Mouse (Mus musculus) lung, postnatal 4 days (tissue): ENCODE data around the gene Fam219a.

Source experiments
- DNase-seq, 2 experiments: peaks; one replicate each; pipeline ENCODE4 v3.0.0; 2021

The Fam219a gene

DNA sequence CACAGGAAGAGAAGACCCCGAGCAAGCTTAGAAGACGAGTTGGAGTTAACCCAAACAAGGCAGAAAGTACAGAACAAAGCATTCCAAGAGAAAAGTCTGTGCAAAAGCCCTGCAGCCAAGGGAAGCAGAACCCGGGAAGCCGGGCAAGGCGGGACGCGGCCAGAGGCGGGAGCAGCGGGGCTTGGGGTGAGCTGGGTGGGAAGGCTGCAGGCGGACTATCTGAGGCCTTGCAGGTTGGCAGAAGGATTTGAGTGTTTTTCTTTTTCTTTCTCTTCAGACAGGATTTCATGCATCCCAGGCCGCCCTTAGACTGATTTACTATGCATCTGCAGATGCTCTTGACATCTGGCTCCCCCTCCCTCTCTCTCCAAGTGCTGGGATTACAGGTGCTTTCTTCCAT is 16.2 kb downstream of the Fam219a start:
- no peak for DNase-seq

- peak; percentile 66 to 79 for DNase-seq
These were observed 16.8 kb downstream of the Fam219a start for GRCm38 (mm10) chr4:41552529-41552928.

GRCm38 (mm10) chr4:41547086-41547485 is 22.3 kb downstream of the Fam219a start:
- DNase-seq = no peak

- DNase-seq = peak; percentile 44 to 50
These were observed 23.4 kb downstream of the Fam219a start for GRCm38 (mm10) chr4:41545985-41546384.

- DNase-seq = no peak
These were observed 27.2 kb downstream of the Fam219a start for GRCm38 (mm10) chr4:41542136-41542535.

DNA sequence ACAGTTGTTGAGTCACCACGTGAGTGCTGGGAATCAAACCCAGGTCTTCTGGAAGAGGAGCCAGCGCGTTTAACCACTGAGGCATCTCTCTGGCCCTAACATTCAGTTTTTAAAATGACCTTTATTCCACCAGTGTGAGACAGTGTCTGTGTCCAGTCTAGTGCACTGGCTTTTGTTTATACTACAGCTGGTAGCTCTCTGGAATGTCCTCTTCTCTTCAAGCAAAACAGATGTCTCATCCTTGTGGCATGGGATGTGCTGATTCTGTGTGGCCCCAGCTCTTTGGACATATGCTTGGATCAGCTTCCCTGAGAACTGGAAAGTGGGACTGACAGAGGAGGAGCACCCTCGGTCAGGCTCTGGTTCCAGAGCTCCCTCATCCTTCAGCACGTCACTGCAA is 34.5 kb downstream of the Fam219a start:
- DNase-seq = no peak

GRCm38 (mm10) chr4:41532420-41532819 is 36.9 kb downstream of the Fam219a start:
- DNase-seq = peak in 1 of 2 experiments; percentile 38

GRCm38 (mm10) chr4:41527996-41528395 is 41.3 kb downstream of the Fam219a start:
- peak; percentile 46 to 51 for DNase-seq

DNA sequence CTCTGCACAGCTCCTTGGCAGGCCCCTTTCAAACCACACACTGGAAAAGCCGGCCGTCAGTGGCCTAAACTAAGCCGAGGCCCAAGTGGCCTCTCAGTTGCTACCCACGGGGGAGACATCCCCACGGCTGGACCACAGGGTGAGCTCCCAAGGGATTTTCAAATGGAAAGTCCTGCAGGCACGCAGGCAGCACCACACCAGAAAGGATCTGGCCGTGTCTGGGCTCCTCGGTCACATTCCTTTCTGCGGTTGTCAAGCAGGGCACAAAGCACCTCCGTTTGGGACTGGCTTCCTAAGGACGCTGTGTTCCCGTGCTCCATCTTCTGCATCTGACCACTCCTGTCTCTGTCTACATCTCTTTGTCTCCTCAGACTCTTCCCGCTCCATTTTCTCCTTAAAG is 42.3 kb downstream of the Fam219a start:
- no peak for DNase-seq

- no peak for DNase-seq
These were observed 42.8 kb downstream of the Fam219a start for GRCm38 (mm10) chr4:41526553-41526952.

DNA sequence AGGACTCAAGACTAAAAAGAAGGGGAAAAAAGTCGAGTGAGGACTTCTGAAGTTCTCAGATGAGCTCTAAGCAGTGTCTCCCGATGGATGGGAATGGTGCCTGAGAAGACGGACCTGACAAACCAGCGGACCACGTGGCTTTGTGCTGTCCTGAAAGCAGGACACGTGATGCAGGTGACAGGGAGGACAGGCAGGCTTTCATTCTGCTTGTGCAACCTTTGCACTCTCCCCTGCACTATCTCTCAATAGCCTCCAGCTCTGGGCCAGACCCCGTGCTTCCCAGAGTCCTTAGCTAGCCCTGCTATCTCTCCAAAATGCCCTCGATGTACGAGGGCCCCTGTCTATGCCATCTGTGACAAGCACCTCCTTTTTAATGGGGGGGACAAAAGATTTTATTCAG is 44.5 kb downstream of the Fam219a start:
- DNase-seq = no peak

- DNase-seq = no peak
These were observed 45.5 kb downstream of the Fam219a start for GRCm38 (mm10) chr4:41523839-41524238.

DNA sequence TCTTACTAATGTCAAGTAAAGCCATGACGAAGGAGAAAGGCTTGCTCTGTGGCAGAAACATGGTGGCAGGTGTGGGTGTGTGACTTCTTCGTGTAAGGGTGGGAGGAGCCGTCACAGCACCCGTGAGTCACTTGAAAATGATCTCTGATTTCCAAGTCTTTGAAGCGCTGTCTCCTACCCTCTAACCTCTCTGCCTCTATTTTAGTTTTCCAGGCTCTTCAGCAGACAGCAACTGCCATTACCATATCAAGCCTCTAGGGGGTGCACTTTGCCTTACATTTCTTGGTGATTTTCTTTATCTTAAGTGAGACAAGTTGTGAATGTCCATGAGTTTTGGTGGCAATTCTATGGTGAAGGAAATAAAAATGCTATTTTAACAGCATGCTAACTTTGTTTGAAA is 46.5 kb downstream of the Fam219a start:
- peak in 1 of 2 experiments; percentile 39 for DNase-seq

- no peak for DNase-seq
These were observed 47.2 kb downstream of the Fam219a start for GRCm38 (mm10) chr4:41522136-41522535.

DNA sequence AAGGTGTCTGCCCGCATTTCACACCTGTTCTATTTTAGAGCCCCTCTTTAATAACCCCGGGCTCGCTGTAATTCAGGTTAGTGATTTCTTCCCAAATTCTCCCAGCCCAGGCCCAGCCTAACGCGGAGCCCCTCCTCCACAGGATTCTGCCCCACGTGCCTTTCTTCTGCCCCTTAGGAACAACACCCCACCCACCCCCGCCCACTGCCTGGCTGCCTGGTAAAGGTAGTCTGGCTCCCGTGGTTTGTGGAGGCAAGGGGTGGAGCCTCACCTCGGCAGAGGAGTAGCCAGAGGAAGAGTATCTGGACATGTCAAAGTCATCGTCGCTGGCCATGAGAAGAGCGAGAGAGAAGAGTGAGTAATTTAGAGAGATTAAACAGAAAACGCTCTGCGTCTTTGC is 48.7 kb downstream of the Fam219a start:
- no peak for DNase-seq

DNA sequence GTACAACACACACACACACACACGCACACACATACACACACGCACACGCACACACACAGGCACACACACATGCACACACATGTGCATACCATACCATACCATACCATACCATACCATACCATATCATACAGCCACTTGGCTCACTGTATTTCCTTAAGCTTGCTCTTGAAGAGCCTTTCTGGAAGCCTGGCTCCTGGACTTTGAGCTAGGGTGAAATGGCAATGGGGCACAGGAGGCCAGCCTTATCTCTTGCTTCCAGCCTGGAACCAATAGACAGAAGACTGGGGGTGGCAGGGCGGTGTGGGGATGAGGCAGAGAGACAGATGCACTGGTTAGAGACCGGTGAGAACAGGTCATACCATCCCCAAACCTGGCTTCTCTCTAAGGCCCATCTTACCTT is 50.1 kb downstream of the Fam219a start:
- DNase-seq = no peak

DNA sequence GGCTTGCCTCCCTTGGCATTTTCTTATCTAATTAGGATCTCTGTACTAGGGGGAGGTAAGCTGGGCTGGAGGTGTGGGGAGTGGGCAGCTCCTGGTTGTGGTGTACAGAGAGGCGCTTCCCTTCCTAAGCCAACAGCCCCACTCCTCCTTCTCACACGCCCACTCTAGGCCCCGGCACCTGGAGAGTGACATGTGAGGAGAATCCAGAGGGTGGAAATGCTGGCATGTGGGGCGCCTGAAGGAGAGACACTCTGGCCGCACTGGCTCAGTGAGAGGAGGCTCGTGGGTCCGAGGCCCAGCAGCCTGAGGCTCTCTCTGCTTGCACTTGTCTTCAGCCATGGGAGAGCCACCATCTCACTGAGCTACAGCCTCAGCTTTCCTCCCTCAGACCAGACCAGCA is 51.0 kb downstream of the Fam219a start:
- no peak for DNase-seq

GRCm38 (mm10) chr4:41517233-41517632 is 52.1 kb downstream of the Fam219a start, which contains the start of gene 1110017D15Rik:
TSS of gene 1110017D15Rik (minus strand) at chr4:41517333.
- no peak for DNase-seq

- DNase-seq = no peak
These were observed 55.6 kb downstream of the Fam219a start for GRCm38 (mm10) chr4:41513714-41514113.

GRCm38 (mm10) chr4:41513309-41513708 is 56.0 kb downstream of the Fam219a start:
- DNase-seq = no peak

DNA sequence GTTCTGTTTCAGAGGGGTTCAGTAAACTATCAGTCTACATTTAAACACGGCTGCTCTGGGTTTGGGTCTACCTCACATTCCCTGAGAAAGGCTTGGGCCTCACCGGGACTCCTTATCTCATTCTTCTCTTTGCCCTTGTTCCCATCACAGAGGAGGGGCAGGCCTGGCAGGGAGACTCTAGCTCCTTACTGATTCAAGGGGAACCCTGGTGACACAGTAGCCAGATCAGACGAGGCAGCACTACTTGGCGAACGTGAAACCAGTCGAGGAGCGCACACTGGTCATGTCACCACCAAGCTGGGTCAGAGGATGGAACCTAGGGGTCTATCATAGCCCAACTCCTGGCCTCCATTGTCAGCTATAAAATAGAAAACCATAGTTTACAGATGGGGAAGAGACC is 61.3 kb downstream of the Fam219a start:
- DNase-seq = no peak

GRCm38 (mm10) chr4:41507326-41507924 is 61.9 kb downstream of the Fam219a start:
- no peak for DNase-seq

GRCm38 (mm10) chr4:41506906-41507305 is 62.4 kb downstream of the Fam219a start:
- peak; percentile 90 for DNase-seq

- DNase-seq = peak; percentile 76 to 81
These were observed 63.2 kb downstream of the Fam219a start for GRCm38 (mm10) chr4:41506156-41506555.

DNA sequence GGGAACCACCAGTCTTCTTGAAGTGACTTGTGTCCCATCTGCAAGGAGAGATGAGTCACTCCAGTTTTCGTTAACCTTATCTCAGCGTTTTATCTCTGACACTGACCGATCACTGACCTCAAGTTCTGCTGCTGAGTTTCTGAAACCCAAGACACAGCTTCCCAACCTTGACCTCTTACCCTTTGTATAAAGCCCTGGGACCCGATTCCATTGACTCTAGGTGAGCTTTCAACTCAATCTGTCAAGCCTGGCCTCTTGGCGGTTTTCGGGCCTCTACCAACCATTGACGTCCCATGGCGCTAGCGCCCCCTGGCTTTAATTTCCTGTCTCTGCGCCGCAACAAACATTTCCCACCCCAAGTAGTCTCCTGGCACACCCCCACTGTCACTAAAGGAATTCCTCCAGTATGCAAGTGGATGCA is 64.2 kb downstream of the Fam219a start:
- DNase-seq = peak; percentile 44 to 51
